Mouse (Mus musculus) erythroblast, embryonic 14.5 days (primary cell): ENCODE results near the gene Ptprk.

ENCODE experiments used
- GATA1 ChIP-seq: IDR thresholded peaks from 2 replicates; pipeline ENCODE4 v1.6.1; 2012; ENCODE audit warnings: low read length, inconsistent platforms, mixed read lengths
- TAL1 ChIP-seq: IDR thresholded peaks from 3 replicates; pipeline ENCODE4 v1.6.1; 2012; ENCODE audit warnings: low read length, inconsistent platforms, mixed read lengths

DNA sequence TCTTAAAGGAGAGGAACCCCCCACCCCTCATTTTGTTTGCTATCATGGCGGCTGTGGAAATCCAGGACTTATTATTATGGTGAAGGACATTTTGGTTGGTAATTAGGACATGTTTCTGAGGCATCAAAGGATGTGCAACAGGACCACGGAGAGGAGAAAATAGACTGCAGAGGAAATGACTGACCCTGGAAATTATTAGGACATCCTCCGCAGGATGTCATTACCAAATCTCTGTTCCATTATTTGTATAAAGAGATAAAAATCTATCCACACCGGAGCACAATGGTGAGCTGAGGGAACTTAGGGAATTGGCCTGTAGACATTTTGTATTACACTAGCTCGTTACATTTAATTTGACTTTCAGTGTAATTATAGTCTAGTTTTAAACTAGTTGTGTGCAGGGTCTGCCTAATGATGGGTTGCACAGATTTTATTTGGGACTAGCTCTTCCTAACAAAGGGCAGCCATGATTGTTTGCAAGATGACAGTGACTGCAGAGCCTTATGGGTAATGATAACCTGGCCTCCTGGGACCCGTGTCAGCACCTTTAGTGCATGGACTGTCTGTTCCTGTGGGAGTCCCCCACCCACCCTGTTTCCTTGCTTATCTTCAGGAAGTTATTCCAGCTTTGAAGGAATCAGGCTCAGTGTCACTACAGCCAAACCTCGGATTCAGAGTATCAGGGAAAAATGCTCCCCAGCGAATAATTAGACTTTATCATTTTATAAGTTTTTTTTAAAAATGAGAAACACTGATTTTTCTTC, 38.4 kb downstream of the Ptprk start:
- TF ChIP-seq GATA1 = no peak
- TF ChIP-seq TAL1 = no peak
